Mouse (Mus musculus) cortical plate, adult 2 months (tissue): ENCODE results near the gene Apbb2.

ENCODE experiments used
- CTCF ChIP-seq: fragments of 200-500 bp; IDR thresholded peaks from 2 replicates; pipeline ENCODE4 v1.5.1; 2011; ENCODE audit warnings: mild to moderate bottlenecking, control low read depth, low read length; ENCODE audit not compliant: insufficient read depth; ENCODE audit errors: extremely low read depth
- POLR2A ChIP-seq: fragments of 200-500 bp; IDR thresholded peaks from 2 replicates; pipeline ENCODE4 v1.6.1; 2011; ENCODE audit warnings: mild to moderate bottlenecking, low read length, control low read depth; ENCODE audit not compliant: insufficient read depth; ENCODE audit errors: extremely low read depth

GRCm38 (mm10) chr5:66558094-66558493 lies 60.5 kb downstream of the Apbb2 start:
- TF ChIP-seq POLR2A: no peak
- no peak for TF ChIP-seq CTCF
